Mouse (Mus musculus) cerebellum, postnatal 14 days (tissue): ENCODE data around the gene Ide.
"Not testable (repeated sequence)": the region's sequence is repeated elsewhere in the genome, so short reads cannot be mapped to it uniquely, and the experiment has no call there.

Source experiments
- DNase-seq, 2 experiments: peaks; one replicate each; pipeline ENCODE4 v3.0.0; 2021; ENCODE audit warnings: mixed read lengths in 2 of 2

Ide gene

DNA sequence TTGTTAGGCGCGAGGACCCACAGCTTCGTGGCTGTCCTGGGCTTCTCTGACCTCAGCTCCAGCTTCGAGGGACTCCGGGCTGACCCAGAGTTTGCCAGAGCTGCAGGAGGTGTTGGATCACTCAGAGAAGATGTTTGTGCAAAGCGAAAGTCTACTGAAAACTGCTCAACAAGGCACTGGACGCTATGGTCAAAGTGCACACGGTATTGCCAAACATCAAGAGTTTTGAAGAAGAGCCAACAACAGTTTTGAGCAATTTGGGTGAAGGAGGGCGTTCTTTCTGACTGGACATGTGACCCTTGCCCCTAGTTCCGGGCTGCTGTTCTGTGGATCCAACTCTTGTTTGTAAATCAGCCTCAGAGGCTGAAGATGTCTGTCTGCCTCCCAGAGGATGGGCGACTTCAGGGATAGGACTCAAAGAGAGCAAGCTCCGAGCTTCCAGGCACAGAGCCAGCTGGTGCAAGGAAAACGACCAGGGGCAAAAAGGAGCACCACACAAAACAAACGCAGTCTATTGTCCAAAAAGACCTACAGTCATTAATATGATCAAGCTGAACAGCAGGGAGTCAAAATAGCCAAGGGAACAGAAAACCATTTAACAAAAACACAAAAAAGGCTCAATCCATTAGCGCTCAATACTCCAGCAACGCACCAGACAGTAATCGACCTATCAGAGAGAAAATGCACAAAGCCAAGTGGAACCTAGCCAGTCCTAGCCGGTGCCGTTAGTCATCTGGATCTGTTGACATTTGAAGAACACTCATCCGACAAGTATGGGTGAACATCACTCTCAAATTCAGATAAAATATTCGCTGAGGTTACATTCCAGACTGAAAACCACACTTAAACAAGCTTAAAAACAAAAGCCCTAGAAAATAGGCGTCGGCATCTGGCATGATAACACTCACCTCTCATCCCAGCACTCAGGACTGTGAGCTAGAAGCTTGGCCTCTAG, 73.4 kb downstream of the Ide start:
- peak; percentile 66 to 67 for DNase-seq

DNA sequence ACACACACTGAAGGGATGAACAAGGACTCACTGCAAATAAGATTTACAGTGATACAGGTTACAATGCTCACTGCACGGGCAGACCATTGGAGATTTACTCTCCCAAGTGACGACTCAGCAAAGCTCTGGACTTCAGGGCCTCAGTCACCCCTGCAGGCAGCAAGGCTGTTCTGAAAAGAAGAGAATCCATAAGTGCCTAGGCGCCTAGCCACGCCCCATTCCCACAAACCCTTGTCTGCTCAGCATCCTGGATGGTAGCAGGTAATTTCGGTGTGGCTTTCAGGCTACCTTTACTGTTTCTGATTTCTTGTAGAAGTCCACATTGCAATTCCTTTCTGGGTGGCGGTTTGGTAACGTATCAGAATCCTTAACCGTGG, 74.1 kb downstream of the Ide start:
- DNase-seq: peak; percentile 30 to 34

DNA sequence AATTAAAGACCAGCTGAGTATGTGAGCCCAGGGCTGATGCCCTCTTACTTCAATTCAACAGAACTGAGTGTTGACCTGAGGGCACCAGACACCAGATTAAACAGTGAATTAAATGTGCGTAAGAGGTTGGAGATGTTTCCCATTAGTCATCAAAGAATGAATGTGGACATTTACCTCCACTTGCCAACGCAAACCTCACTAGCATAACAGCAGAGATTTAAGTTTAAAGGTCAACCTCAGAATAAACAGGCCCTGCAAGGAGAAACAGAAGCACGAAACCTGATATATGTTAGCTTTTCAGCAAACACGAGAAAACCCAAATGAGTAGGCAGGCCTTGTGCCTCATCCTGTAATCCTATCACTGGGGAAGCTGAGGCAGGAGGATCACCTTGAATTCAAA, 75.3 kb downstream of the Ide start:
- DNase-seq: no peak

DNA sequence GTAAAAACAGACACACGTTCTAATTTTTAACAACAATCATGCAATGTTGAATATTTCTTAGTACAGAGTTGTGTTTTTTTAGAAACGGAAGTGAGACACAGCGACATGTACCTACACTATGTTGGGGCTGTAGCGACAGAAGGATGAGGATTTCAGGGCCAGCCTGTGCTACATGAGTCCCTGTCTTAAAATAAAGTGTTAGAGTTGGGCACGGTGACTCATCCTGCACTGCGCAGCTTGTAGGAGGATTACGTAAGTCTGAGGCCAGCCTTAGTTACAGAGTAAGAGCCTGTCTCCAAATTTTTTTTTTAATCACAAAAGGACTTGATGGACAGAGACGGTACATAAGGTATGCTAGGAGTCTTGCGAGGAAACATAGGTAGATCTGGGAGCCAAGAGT, 82.3 kb downstream of the Ide start:
- DNase-seq: no peak

DNA sequence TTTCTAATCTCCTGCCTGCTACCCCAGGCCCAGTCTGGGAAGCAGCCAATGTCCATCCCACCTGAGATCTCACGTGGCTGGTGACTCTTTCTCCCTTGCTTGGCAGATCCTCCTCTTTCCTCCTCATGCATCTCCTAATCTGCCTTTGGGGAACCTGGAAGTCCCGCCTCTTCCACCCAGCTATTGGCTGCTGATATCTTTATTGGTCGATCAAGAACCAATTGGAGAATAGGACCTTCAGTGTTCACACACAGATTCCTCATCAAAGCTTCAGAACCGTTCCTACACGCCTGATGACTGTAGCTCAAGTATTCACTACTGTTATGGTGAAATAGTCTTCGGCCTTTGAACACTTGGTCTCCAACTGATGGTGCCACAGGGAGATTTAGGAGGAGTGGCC, 85.5 kb downstream of the Ide start:
- DNase-seq: peak; percentile 49 to 57

DNA sequence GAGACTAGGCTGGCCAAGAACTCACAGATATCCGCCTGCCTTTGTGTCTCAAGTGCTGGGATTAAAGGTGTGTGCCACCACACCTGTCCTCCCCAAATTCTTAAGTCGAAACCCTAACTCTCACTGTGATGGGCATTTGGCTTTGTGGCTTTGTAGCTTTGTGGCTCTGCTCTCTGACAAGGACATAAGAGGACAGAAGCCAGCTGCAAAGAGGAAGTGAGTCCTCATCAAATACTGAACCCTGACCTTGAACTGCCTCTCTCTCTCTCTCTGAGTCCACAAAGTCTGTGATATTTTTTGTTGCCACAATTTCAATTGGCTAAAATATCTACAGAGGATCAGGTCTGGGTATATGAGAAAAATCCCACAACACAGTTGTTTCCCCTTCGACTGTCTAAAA, 89.5 kb downstream of the Ide start:
- DNase-seq: no peak

DNA sequence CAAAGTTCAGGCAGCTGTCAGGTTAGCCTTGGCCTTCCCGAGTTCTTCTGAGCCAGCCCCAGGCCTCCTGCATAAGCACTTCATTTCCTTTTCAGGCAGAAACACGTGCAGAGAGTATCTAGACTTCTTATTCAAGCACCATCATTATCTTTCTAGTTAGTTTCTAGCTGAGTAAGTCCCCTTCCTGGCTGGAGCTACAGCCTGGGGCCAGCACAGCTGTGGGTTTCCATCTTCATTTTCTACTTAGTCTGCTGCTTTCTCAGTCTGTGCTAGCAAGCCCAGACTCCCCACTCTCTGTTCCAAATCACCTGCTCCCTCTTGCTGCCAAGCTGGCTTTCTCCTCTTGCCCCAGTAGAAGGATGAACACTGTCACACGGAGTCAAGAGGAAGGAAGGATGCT, 90.8 kb downstream of the Ide start:
- DNase-seq: no peak

DNA sequence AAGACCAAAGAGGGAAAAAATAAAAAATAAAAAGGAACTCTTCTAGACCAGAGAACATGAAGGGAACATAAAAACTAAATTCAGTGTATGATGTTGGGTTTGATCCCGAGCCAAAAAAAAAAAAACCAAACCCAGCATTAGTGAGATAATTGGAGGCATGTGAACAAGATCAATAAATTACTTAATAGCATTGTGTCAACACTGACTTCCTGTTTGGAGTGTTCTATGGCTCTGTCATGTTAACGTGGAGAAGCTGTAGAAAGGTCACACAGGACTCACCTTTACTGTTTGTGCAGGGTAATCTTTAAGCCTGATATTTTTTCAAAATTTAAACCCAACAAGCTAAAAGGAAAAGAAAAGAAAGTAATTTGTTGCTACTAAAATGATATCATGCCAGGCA, 94.9 kb downstream of the Ide start:
- no peak for DNase-seq

DNA sequence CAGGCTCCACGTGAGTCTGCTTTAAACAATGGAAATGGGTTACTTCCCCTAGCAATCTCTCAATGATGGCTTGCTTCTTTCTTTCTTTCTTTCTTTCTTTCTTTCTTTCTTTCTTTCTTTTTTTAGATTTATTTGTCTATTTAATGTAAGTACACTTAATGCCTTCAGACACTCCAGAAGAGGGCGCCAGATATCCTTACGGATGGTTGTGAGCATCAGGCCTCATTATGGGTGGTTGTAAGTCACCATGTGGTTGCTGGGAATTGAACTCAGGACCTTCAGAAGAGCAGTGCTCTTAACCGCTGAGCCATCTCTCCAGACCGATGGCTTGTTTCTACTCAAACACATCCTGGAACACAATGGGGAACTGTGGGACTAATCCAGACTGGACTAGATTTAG, 96.5 kb downstream of the Ide start:
- DNase-seq: peak; percentile 33 to 46

DNA sequence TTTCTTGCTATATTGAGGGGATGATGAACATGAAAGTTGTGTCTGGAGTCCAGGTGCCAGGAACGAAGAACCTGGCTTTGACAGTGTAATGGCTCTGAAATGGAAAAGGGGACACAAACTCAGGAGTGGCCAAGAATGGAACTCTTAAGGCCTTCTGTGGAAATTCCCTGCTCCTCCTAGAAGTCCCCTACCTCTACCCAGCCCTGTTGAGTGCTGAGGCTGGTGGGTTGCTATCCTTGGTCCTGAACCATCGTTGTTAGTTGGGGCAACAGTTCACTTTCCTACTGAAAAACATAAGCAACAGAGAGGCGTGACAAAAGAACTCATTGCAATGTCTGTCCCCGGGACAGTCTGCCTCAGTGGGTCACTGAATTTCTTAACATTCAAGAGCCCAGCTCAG, 98.6 kb downstream of the Ide start:
- no peak for DNase-seq

DNA sequence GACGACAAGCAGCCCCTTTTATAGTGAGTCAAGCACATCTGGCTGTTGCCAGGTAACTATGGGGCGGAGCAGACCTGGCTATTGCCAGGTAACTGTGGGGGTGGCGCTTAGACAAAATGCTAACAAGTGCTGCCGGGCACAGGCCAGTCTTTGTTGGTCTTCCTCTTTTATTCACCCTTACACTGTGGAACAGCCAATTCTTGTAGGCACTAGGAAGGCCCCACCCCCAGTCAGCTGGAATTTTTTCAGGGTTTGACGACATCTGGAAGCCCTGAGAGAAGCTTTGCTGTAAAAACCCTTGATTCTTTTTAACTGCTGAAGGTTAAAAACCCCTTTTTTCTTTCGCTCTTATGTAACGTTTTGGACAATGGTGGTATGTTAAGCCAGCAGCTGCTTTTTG, 99.0 kb downstream of the Ide start:
- DNase-seq: no peak

DNA sequence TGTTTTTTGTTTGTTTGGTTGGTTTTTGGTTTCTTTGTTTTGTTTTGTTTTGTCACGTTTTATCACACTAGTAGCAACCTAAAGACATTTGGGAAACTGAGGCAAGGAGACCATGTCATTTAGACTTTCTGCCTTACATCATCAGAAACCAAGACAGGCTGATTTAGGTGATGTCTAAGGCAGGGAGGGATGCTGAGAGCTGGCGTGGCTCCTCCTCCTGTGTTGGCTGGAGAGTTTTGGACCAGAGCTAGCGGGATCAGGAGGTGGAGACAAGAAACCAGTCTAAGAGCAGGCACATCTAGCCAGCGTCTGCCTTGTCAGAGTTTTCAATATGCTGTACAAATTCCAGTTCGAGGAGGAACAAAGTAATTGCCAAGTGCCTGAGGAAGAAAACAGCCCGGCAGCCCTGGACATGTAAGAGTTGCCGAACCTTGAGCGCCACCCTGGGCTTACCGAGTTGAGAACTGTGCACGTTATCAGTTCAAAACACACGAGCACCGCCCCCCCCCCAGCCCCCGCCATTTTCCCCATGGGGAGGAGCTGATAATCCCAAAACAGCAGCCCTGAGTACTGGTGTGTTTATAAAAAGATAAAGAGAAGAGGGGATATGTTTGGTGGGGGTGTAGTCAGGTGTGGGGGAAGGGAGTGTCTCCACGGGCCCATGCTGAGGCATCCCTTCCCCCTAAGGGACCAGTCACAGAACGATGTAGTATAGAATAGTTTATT, 99.8 kb downstream of the Ide start:
- no peak for DNase-seq

DNA sequence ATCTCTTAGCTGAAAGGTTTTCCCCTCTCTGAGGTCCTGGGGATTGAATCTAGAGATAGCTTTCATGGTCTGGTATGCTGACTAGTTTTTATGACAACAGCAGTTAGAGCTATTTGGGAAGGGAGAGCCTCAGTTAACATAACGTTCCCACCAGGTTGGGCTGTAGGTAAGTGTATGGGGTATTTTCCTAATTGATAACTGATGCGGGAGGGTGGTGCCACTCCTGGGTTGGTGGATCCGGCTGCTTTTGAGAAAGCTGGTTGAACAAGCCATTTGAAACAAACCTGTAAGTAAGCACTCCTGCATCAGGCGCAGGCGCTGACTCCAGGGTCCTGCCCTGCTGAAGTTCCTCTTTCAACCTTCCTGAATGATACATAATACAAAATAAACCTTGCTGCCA, 100.3 kb downstream of the Ide start:
- DNase-seq: no peak

DNA sequence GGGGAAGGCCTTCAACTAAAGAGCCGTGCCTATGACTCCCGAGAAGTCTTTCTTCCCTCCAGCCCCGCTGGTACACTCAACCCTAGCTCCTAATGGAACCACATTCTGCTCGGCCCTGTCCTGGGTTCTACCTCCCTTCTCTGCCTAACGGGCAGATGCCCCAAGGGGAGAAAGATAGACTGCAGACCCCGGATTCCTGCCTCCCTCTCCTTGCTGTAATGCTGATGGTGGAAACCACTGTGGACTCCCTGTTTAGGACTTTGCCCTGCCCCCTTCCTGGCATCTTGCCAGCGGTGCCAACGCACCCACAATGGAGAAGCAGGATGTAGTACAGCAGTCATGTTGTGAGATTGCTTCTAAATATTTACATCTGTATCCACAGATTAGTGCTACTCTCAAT, 101.8 kb downstream of the Ide start:
- DNase-seq: peak; percentile 36 to 54

DNA sequence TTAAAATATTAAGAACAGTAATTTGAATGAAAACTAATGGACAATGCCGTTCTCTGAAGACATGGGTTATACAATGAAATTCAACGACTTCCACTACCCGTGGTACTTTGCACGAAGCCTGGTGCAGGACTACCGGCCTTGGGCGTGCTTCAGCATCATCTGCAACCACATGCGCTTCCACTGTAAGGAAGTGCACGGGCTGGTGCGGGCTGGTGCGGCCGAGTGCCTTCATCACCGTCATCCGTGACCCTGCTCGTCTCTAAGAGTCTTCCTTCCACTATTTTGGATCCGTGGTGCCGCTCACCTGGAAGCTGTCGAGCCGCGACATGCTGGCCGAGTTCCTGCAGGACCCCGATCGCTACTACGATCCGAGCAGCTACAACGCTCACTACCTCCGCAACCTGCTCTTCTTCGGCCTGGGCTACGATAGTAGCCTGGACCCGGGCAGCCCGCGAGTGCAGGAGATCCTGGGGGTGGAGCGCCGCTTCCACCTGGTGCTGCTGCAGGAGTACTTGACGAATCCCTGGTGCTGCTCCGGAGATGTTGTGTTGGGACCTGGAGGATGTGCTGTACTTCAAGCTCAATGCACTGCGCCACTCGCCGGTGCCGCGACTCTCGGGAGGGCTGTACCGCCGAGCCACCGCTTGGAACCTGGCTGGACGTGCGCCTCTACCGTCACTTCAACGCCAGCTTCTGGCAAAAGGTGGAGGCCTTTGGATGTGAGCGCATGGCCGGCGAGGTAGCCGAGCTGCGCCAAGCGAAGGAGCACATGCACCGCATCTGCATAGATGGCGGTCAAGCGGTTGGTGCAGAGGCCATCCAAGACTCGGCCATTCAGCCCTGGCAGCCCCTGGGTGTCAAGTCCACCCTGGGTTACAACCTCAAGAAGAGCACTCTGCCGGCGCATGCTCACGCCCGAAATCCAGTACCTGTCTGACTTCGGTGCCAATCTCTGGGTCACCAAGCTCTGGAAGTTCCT, 103.8 kb downstream of the Ide start:
- peak; percentile 28 to 42 for DNase-seq

DNA sequence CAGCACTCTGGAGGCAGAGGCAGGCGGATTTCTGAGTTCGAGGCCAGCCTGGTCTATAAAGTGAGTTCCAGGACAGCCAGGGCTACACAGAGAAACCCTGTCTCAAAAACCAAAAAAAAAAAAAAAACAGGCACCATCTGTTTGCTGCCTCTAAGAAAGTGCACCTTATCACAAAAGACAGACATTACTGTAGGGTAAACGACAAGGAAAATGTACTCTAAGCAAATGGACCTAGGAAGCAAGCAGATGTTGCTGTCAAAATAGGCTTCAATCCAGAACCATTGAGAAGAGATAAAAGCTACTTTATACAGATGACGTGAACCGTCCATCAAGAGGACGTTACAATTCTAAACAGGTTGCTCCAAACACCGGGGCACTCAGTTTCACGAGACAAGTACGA, 105.1 kb downstream of the Ide start:
- DNase-seq: not testable (repeated sequence)

DNA sequence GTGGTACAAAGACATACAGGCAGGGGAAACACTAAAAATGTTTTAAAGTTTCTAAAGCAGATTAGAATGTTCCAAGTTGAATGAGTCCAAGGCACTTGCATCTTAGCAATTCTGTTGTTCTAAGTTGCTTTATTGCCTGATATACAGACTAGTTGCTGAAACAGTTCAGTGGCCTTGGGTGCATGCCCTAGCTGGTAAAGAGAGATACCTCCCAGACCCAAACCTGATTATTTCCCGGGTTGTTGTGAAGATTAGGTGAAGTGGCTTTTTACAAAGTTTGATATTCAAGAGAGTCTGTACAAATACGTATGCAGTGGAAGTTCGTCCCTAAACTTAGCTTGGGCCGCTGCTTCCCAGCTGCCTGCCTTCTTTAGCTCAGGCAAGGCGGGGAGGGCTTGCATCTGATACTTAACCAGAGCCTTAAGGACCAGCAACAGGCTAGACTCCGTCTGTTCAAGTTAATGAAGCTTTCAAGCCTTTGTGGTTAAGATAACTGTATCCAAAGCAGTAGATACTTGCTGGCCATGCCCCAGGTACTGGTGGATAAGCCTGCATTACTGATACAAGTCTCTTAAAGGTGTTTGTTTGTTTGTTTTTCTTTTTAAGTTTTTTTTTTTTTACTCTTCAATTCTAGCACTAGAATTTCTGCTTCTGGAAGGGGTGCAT, 112.3 kb downstream of the Ide start:
- DNase-seq: no peak
